Mouse (Mus musculus): ENCODE measurements at regions not wholly inside any gene's neighbourhood (a gene's known extent, or its start where the extent isn't known, plus 50 kb on each side); places are given as distances from the start of the nearest gene placed in this dataset.
A peak's percentile ranks its signal among the peaks of the same experiment; 100 is the strongest.

DNA sequence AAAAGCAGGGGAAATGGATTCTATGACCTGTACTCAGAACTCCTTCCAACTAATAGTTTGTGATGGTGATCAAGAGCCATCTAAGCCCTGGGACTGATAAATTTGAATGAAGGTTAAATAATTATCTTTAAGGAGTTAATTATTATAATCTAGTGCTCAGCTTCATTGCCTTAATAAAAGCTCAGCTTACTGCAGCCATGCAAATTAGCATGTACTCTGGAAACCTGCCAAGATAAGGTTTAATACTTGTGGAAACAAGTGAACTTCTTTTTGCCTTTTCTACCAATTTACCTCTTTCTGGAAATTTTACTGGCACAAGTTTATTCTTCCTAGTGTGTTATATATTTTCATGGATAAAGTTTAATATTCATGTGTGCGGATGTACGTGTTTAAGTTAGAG is 1448.2 kb upstream of the Cntnap5a start:
- no peaks in the 10 kb centered on the region for H3K27me3 ChIP-seq (replicated peaks; ENCODE audit: control insufficient read depth, insufficient read depth, low read length)
- H3K9me3 ChIP-seq (ENCODE audit: control insufficient read depth, low read length), result no peaks in the 10 kb centered on the region
- 92% methylated on average over 2 of the region's 2 CpGs for WGBS
- no peaks in the 10 kb centered on the region for H3K4me1 ChIP-seq (replicated peaks; ENCODE audit: control insufficient read depth, insufficient read depth, low read length)
- H3K9ac ChIP-seq (replicated peaks; ENCODE audit: low read depth, low read length), result no peak overlapping the region
- peak; percentile 49; the same call in 1 of the 2 replicates for ATAC-seq
- no peak overlapping the region for H3K4me2 ChIP-seq (ENCODE audit: low read length)
- H3K4me3 ChIP-seq (replicated peaks; ENCODE audit: low read length), result no peak overlapping the region
- no peak overlapping the region for H3K27ac ChIP-seq (ENCODE audit: low read length)
- no peaks in the 10 kb centered on the region for H3K36me3 ChIP-seq (ENCODE audit: control insufficient read depth, insufficient read depth)
